8 mouse cellular contexts compared by ENCODE assay signal in genomic region chr5:30154474-30155394, GRCm38 (mm10). TPM values are rescaled to one million over a fixed set of nuclear protein-coding genes. Genes with fewer than 3 reads are reported as not detected.
DNase-seq lines count a peak whose midpoint lies in the region; ATAC-seq and TF ChIP-seq lines count a peak whose summit lies in the region.

Gene Hadha, minus strand, starts transcription at chr5:30155162.
Gene Hadhb, plus strand, starts transcription at chr5:30155248.

- H3K27me3 ChIP-seq in embryonic facial prominence, embryonic 13.5 days, result no peaks in the 10 kb centered on the region
- no peaks in the 10 kb centered on the region for H3K27me3 ChIP-seq in heart, adult 2 months (ENCODE audit: control insufficient read depth, insufficient read depth, low read length)
- no peaks in the 10 kb centered on the region for H3K27me3 ChIP-seq in limb, embryonic 13.5 days
- H3K27me3 ChIP-seq in midbrain, embryonic 16.5 days (ENCODE audit: control insufficient read depth, insufficient read depth, low read depth, low read length), result no peaks in the 10 kb centered on the region

- H3K4me2 ChIP-seq in embryonic facial prominence, embryonic 13.5 days, result peak within 1 kb of the TSS; percentile 74
- peak within 1 kb of the TSS; percentile 80 for H3K4me2 ChIP-seq in limb, embryonic 13.5 days (replicated peaks)
- peak within 1 kb of the TSS; percentile 84 for H3K4me2 ChIP-seq in midbrain, embryonic 16.5 days (ENCODE audit: low read length)

- peak within 1 kb of the TSS; percentile 90 for H3K27ac ChIP-seq in embryonic facial prominence, embryonic 13.5 days
- H3K27ac ChIP-seq in heart, adult 2 months, result peak within 1 kb of the TSS; percentile 98
- peak within 1 kb of the TSS; percentile 84 for H3K27ac ChIP-seq in limb, embryonic 13.5 days
- H3K27ac ChIP-seq in midbrain, embryonic 16.5 days (ENCODE audit: low read length), result peak within 1 kb of the TSS; percentile 93

- peaks cover 16% of the 10 kb centered on the region for H3K4me1 ChIP-seq in embryonic facial prominence, embryonic 13.5 days
- peaks cover 3% of the 10 kb centered on the region for H3K4me1 ChIP-seq in heart, adult 2 months (ENCODE audit: control insufficient read depth, insufficient read depth, low read length)
- peaks cover 22% of the 10 kb centered on the region for H3K4me1 ChIP-seq in limb, embryonic 13.5 days
- peaks cover 28% of the 10 kb centered on the region for H3K4me1 ChIP-seq in midbrain, embryonic 16.5 days (ENCODE audit: control insufficient read depth, insufficient read depth, low read length)

- no peaks in the 10 kb centered on the region for H3K9me3 ChIP-seq in embryonic facial prominence, embryonic 13.5 days
- no peaks in the 10 kb centered on the region for H3K9me3 ChIP-seq in limb, embryonic 13.5 days
- no peaks in the 10 kb centered on the region for H3K9me3 ChIP-seq in midbrain, embryonic 16.5 days (replicated peaks; ENCODE audit: control insufficient read depth, low read length, poor library complexity, severe bottlenecking)

- peak within 1 kb of the TSS; percentile 98 for H3K4me3 ChIP-seq in embryonic facial prominence, embryonic 13.5 days
- H3K4me3 ChIP-seq in heart, adult 2 months, result peak within 1 kb of the TSS; percentile 92
- H3K4me3 ChIP-seq in limb, embryonic 13.5 days, result peak within 1 kb of the TSS; percentile 95
- peak within 1 kb of the TSS; percentile 91 for H3K4me3 ChIP-seq in midbrain, embryonic 16.5 days (ENCODE audit: low read depth, low read length)

- TF ChIP-seq CTCF in heart, adult 2 months (IDR thresholded peaks at IDR 0.05), result peak; percentile 27; the same call in 1 of the 2 replicates

- DNase-seq in 3134 (ENCODE audit: extremely low read depth, insufficient read length, low spot score), result peak; percentile 92
- peak; percentile 95 for DNase-seq in adrenal gland, postnatal 36 days
- peak; percentile 96 to 97 for DNase-seq in heart, adult 2 months
- DNase-seq in kidney, adult 8-10 months, result peak; percentile 91 to 93
- peak; percentile 96 to 99 for DNase-seq in spleen, postnatal 10 days (ENCODE audit: low spot score in 2 of 2)

- WGBS in embryonic facial prominence, embryonic 13.5 days, result under 1% methylated on average over 53 of the region's 53 CpGs
- WGBS in heart, adult 2 months, result under 1% methylated on average over 53 of the region's 53 CpGs
- 0% methylated on average over 53 of the region's 53 CpGs for WGBS in limb, embryonic 13.5 days
- WGBS in midbrain, embryonic 16.5 days, result under 1% methylated on average over 53 of the region's 53 CpGs

- intact Hi-C loops in heart, adult 2 months (cut with DNase I), result loop anchor here (5.0 kb wide), 1 partner anchor 78 kb away; the partner anchor contains the start of gene Selenoi

- H3K9ac ChIP-seq in embryonic facial prominence, embryonic 13.5 days, result peak within 1 kb of the TSS; percentile 89
- H3K9ac ChIP-seq in heart, adult 2 months (ENCODE audit: low read depth, low read length), result peak within 1 kb of the TSS; percentile 93
- peak within 1 kb of the TSS; percentile 95 for H3K9ac ChIP-seq in limb, embryonic 13.5 days
- H3K9ac ChIP-seq in midbrain, embryonic 16.5 days (ENCODE audit: low read depth, low read length), result peak within 1 kb of the TSS; percentile 88

- TF ChIP-seq POLR2A in heart, adult 2 months (IDR thresholded peaks at IDR 0.05; ENCODE audit: insufficient read depth, low read depth, low read length), result peak; percentile 89

- TF ChIP-seq EP300 in heart, adult 2 months (IDR thresholded peaks at IDR 0.05; ENCODE audit: insufficient read depth, low read depth, low read length), result peak; percentile 88

- ATAC-seq in embryonic facial prominence, embryonic 13.5 days (ENCODE audit: insufficient number of reproducible peaks, insufficient read depth, low FRiP score, low TSS enrichment, low read depth), result peak; percentile 79
- peak; percentile 91 for ATAC-seq in limb, embryonic 13.5 days (ENCODE audit: low FRiP score, low read depth)
- ATAC-seq in midbrain, embryonic 16.5 days, result peak; percentile 95

- H3K79me2 ChIP-seq in heart, adult 2 months (replicated peaks; ENCODE audit: control insufficient read depth, insufficient read depth, low read length), result peaks cover 5% of the 10 kb centered on the region; the same call in 1 of the 2 replicates

- no peaks in the 10 kb centered on the region for H3K36me3 ChIP-seq in embryonic facial prominence, embryonic 13.5 days
- H3K36me3 ChIP-seq in heart, adult 2 months (ENCODE audit: control insufficient read depth, insufficient read depth, low read length), result peaks cover 22% of the 10 kb centered on the region
- no peaks in the 10 kb centered on the region for H3K36me3 ChIP-seq in limb, embryonic 13.5 days
- no peaks in the 10 kb centered on the region for H3K36me3 ChIP-seq in midbrain, embryonic 16.5 days (ENCODE audit: control insufficient read depth, insufficient read depth, low read length)

RNA-seq across cellular contexts. Expression of gene Hadha, which starts in this region (rescaled TPM):
- 100 to 1,000 TPM; 505 to 525 TPM for total RNA-seq in adrenal gland, postnatal 36 days (2021)
- polyA plus RNA-seq in embryonic facial prominence, embryonic 13.5 days (2015; fragmentation: Nextera tagmentation; extraction: Ambion mirVana), result 119 and 133 TPM in 2 replicates
- total RNA-seq in heart, adult 2 months (2021), result 1,000 to 10,000 TPM; 1,174 to 1,333 TPM
- polyA plus RNA-seq in heart, adult 2 months (2012; rRNA removed), result 367 and 592 TPM in 2 replicates
- polyA plus RNA-seq in limb, embryonic 13.5 days (2015; fragmentation: Nextera tagmentation; extraction: Ambion mirVana), result 129 and 143 TPM in 2 replicates
- polyA plus RNA-seq in midbrain, embryonic 16.5 days (2015; fragmentation: Nextera tagmentation; extraction: Ambion mirVana), result 61.6 and 62.3 TPM in 2 replicates

RNA-seq across cellular contexts. Expression of gene Hadhb, which starts in this region (rescaled TPM):
- total RNA-seq in adrenal gland, postnatal 36 days (2021), result 100 to 1,000 TPM; 827 to 996 TPM
- 115 and 127 TPM in 2 replicates for polyA plus RNA-seq in embryonic facial prominence, embryonic 13.5 days (2015; fragmentation: Nextera tagmentation; extraction: Ambion mirVana)
- total RNA-seq in heart, adult 2 months (2021), result 1,000 to 10,000 TPM; 1,981 to 2,338 TPM
- polyA plus RNA-seq in heart, adult 2 months (2012; rRNA removed), result 1,187 and 1,731 TPM in 2 replicates
- polyA plus RNA-seq in limb, embryonic 13.5 days (2015; fragmentation: Nextera tagmentation; extraction: Ambion mirVana), result 133 and 134 TPM in 2 replicates
- 52.1 and 53.6 TPM in 2 replicates for polyA plus RNA-seq in midbrain, embryonic 16.5 days (2015; fragmentation: Nextera tagmentation; extraction: Ambion mirVana)

Comparison
In these comparisons a context has a peak if more than half of its experiments do, and no peak if none do; other contexts are left out.
1. Peak in every context shown above with its lines: DNase-seq, ATAC-seq, H3K4me3 ChIP-seq and H3K27ac ChIP-seq.